Mouse (Mus musculus) hindbrain, postnatal 0 days (tissue): Measurements from ENCODE around the gene Nfkbie. TPM values are rescaled to one million over a fixed set of nuclear protein-coding genes. Genes with fewer than 3 reads are reported as not detected.
A peak's percentile ranks its signal among the peaks of the same experiment; 100 is the strongest.

Experiments used
- ATAC-seq: fragments of 200-750 bp; cut with Nextera tagmentation; 2 replicates; pipeline ENCODE4 v1.8.0; 2017; ENCODE audit warnings: mild to moderate bottlenecking, moderate TSS enrichment, moderate library complexity
- DNase-seq: peaks from one replicate; pipeline ENCODE4 v3.0.0-alpha.2; 2015; ENCODE audit warnings: low spot score
- H3K27ac ChIP-seq: fragments of 300-500 bp; sonication (generic); 2 replicates; pipeline ENCODE4 v1.5.1; 2014; ENCODE audit warnings: mild to moderate bottlenecking
- H3K27me3 ChIP-seq: fragments of 300-500 bp; sonication (generic); 2 replicates; pipeline ENCODE4 v1.6.1; 2014; ENCODE audit warnings: low read length, mixed read lengths; ENCODE audit not compliant: insufficient read depth
- H3K36me3 ChIP-seq: fragments of 300-500 bp; sonication (generic); 2 replicates; pipeline ENCODE4 v1.6.1; 2014; ENCODE audit warnings: low read length, mixed read lengths; ENCODE audit not compliant: insufficient read depth
- H3K4me1 ChIP-seq: fragments of 300-500 bp; sonication (generic); 2 replicates; pipeline ENCODE4 v1.6.1; 2014; ENCODE audit warnings: antibody characterized with exemption, low read length, mixed read lengths; ENCODE audit not compliant: insufficient read depth
- H3K4me2 ChIP-seq: fragments of 300-500 bp; sonication (generic); 2 replicates; pipeline ENCODE4 v1.6.1; 2014; ENCODE audit warnings: low read depth, mild to moderate bottlenecking, low read length, moderate library complexity, mixed read lengths
- H3K4me3 ChIP-seq: fragments of 300-500 bp; sonication (generic); 2 replicates; pipeline ENCODE4 v1.5.1; 2014; ENCODE audit warnings: low read length
- H3K9ac ChIP-seq: fragments of 300-500 bp; sonication (generic); replicated peaks from 2 replicates; pipeline ENCODE4 v1.6.1; 2014; ENCODE audit warnings: mild to moderate bottlenecking, low read length, moderate library complexity, mixed read lengths
- H3K9me3 ChIP-seq: fragments of 300-500 bp; sonication (generic); 2 replicates; pipeline ENCODE4 v1.6.1; 2016; ENCODE audit warnings: low read length, mixed read lengths
- CTCF ChIP-seq: IDR thresholded peaks from 2 replicates; pipeline ENCODE4 v1.5.1; 2016; ENCODE audit warnings: antibody characterized with exemption, control low read depth, low read depth
- WGBS: fragments of 180-500 bp; shearing (Covaris S2); extraction: QIAGEN DNeasy Blood & Tissue Kit; methylation state at CpG from one replicate; pipeline ENCODE4 v1.1.7; 2014; 5-methylcytosine and 5-hydroxymethylcytosine counted together
- polyA plus RNA-seq: library from polyadenylated mRNA; unstranded; fragments of >200 nt; fragmentation: Nextera tagmentation; extraction: Ambion mirVana; gene quantifications from 2 replicates; pipeline ENCODE4 v1.2.1, GENCODE M21; 2015
- total RNA-seq: library from RNA; depleted of rRNA; stranded (reverse); fragments of >200 nt; gene quantifications from 2 replicates; pipeline ENCODE4 v1.2.3, GENCODE M21; 2014

The Nfkbie gene
- total and polyA plus RNA-seq, 2 experiments from 2014 or later, result 5.2 to 7.7 TPM

DNA sequence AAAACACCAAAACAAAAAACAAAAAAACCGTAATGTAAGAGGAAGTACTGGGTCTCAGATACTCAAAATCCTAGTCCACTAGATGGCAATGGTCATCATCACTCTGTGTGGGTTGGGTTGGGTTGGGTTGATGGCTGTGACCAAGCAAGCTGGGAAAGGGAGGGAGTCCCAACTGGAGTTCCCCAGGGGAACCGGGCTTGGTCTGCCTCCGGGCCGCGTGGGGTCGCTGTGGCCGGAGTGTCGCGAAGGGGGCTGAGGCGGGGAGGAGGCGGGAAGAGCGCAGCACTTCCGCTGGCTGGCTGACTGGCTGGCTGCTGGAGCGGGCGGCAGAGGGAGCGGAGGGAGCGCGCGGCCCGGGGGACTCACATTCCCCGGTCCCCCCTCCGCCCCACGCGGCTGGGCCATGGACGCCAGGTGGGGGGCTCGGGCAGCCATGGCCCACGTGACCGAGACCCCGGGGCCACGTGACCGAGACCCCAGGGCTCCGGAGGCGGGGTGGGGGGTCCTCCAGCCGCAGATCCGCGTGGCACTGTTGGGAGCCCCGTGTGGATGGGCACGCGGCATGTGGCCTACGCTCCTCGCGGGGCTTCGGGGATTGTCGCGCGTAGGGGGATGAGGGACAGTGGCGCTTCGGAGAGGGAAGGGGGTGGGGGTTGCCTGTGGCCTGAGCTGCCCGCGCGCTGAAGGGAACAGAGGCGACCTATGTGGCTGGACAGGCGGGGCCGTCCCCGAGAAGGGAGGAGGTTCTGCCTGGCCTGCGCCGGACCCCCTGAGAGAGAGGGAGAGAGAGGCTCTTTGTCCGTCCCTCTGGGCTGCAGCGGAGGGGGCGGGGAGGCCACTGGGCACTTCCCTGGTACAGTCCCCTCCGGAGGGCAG is 8.4 kb downstream of the Nfkbie start, which contains the start of gene Slc35b2:
TSS of gene Slc35b2 (plus strand) at position 220 of the 876 bp plus-strand sequence.
- peak; percentile 97 for DNase-seq
- WGBS, result under 1% methylated on average over 48 of the region's 61 CpGs

DNA sequence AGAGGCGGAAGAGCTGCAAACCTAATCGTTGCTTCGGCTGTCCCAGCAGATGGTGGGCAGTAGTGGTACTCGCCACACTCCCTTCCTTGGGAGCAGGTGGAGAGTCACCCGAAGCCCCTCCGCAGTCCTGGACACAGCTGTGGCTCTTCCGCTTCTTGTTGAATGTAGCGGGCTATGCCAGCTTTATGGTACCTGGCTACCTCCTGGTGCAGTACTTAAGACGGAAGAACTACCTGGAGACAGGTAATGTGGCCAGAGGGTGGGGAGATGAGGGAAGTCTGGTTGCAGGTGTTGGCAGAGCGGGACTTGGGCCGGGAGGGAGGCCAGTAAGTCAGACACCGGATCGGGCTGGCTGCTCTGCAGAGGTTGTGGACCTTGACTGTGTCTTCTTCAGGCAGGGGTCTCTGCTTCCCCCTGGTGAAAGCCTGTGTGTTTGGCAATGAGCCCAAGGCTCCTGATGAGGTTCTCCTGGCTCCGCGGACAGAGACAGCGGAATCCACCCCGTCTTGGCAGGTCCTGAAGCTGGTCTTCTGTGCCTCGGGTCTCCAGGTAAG is 9.1 kb downstream of the Nfkbie start:
- ATAC-seq (peak; percentile 1; the same call in 1 of the 2 replicates), DNase-seq (no peak)
- H3K4me1 ChIP-seq, result peaks cover 9% of the 10 kb centered on the region; the same call in 1 of the 2 replicates
- no peaks in the 10 kb centered on the region for H3K27me3 ChIP-seq
- TF ChIP-seq CTCF, result no peak; the same call in 1 of the 2 replicates
- peaks cover 39% of the 10 kb centered on the region for H3K36me3 ChIP-seq
- peak overlapping the region; percentile 94 for H3K27ac ChIP-seq
- H3K9ac ChIP-seq, result peak overlapping the region; percentile 93
- no peaks in the 10 kb centered on the region for H3K9me3 ChIP-seq
- peak overlapping the region; percentile 79 for H3K4me3 ChIP-seq
- WGBS, result 6% methylated on average over 18 of the region's 18 CpGs
- peak overlapping the region; percentile 80 for H3K4me2 ChIP-seq

More for the DNA sequence above, 8.4 kb downstream of the Nfkbie start, which contains the start of gene Slc35b2:
- H3K9ac ChIP-seq, result peak within 1 kb of the TSS; percentile 93
- H3K27me3 ChIP-seq, result no peaks in the 10 kb centered on the region
- no peaks in the 10 kb centered on the region for H3K9me3 ChIP-seq
- H3K27ac ChIP-seq, result peak within 1 kb of the TSS; percentile 94
- peak; percentile 89 for TF ChIP-seq CTCF
- H3K4me3 ChIP-seq, result peak within 1 kb of the TSS; percentile 79
- peaks cover 9% of the 10 kb centered on the region; the same call in 1 of the 2 replicates for H3K4me1 ChIP-seq
- H3K4me2 ChIP-seq, result peak within 1 kb of the TSS; percentile 80
- ATAC-seq, result peak; percentile 89
- H3K36me3 ChIP-seq, result peaks cover 31% of the 10 kb centered on the region

DNA sequence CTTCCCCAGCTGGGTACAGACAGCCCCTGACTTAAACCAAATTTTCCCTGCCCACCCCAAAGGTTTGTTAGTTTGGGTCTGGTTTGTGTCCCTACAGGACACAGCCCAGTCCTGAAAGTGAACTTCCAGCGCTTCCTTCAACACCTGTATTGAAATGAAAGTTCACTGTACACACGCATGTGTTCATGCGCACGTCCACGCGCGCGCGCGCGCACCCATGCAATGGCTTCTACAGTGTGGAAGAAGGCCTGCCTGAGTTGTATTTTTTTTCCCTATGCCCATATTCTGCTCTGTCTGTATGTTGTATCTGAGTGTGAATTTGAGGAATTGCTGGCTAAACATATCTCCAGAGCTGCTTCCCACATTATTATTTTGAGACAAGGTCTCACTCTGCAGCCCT is 9.6 kb downstream of the Nfkbie start:
- WGBS, result 95% methylated on average over 11 of the region's 11 CpGs
- DNase-seq, result no peak
- no peaks in the 10 kb centered on the region for H3K27me3 ChIP-seq

DNA sequence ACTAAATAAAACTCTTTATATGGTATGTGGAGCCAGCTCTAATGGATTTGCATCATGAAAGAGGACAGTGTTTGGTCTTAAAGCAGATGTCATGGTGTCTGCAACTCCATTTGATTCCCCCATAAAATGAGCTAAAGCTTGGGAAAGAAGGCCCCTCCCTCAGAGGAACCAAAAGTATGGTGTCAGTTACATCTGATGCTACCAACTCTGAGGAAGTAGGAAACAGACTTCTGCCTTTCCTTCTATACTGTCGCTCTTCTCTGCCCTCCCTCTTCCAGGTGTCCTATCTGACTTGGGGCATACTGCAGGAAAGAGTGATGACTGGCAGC is 10.5 kb downstream of the Nfkbie start:
- no peak overlapping the region for H3K4me3 ChIP-seq
- H3K27ac ChIP-seq, result no peak overlapping the region
- peaks cover 52% of the 10 kb centered on the region for H3K36me3 ChIP-seq
- H3K9me3 ChIP-seq, result no peaks in the 10 kb centered on the region
- 76% methylated on average over 1 of the region's 1 CpGs for WGBS
- H3K9ac ChIP-seq, result no peak overlapping the region
- DNase-seq (no peak), ATAC-seq (no peak)
- TF ChIP-seq CTCF, result no peak
- H3K4me1 ChIP-seq, result peaks cover 9% of the 10 kb centered on the region; the same call in 1 of the 2 replicates
- no peaks in the 10 kb centered on the region for H3K27me3 ChIP-seq
- no peak overlapping the region for H3K4me2 ChIP-seq

More for the DNA sequence above, 9.6 kb downstream of the Nfkbie start:
- Histone ChIP-seq H3K27ac (peak overlapping the region; percentile 94), H3K36me3 (peaks cover 44% of the 10 kb centered on the region), H3K4me3 (peak overlapping the region; percentile 79), H3K9me3 (no peaks in the 10 kb centered on the region), H3K4me2 (peak overlapping the region; percentile 80), H3K4me1 (peaks cover 9% of the 10 kb centered on the region; the same call in 1 of the 2 replicates), H3K9ac (peak overlapping the region; percentile 93; the same call in 1 of the 2 replicates)
- no peak for ATAC-seq
- TF ChIP-seq CTCF, result no peak

DNA sequence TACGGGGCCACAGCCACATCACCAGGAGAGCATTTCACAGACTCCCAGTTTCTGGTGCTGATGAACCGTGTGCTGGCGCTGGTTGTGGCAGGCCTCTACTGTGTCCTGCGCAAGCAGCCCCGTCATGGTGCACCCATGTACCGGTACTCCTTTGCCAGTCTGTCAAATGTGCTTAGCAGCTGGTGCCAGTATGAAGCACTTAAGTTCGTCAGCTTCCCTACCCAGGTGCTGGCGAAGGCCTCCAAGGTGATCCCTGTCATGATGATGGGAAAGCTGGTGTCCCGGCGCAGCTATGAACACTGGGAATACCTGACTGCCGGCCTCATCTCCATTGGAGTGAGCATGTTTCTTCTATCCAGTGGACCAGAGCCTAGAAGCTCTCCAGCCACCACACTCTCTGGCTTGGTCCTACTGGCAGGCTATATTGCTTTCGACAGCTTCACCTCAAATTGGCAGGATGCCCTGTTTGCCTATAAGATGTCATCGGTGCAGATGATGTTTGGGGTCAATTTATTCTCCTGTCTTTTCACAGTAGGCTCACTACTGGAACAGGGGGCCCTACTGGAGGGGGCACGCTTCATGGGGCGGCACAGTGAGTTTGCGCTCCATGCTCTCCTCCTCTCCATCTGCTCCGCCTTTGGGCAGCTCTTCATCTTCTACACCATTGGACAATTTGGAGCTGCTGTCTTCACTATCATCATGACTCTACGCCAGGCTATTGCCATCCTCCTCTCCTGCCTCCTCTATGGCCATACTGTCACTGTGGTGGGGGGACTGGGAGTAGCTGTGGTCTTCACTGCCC is 11.1 kb downstream of the Nfkbie start:
- Histone ChIP-seq H3K36me3 (peaks cover 58% of the 10 kb centered on the region), H3K9ac (no peak overlapping the region), H3K27me3 (no peaks in the 10 kb centered on the region), H3K9me3 (no peaks in the 10 kb centered on the region), H3K4me1 (peaks cover 9% of the 10 kb centered on the region; the same call in 1 of the 2 replicates), H3K4me2 (no peak overlapping the region), H3K4me3 (no peak overlapping the region), H3K27ac (peak overlapping the region; percentile 22; the same call in 1 of the 2 replicates)
- WGBS, result 61% methylated on average over 18 of the region's 18 CpGs
- no peak for ATAC-seq
- DNase-seq, result no peak
- TF ChIP-seq CTCF, result no peak

DNA sequence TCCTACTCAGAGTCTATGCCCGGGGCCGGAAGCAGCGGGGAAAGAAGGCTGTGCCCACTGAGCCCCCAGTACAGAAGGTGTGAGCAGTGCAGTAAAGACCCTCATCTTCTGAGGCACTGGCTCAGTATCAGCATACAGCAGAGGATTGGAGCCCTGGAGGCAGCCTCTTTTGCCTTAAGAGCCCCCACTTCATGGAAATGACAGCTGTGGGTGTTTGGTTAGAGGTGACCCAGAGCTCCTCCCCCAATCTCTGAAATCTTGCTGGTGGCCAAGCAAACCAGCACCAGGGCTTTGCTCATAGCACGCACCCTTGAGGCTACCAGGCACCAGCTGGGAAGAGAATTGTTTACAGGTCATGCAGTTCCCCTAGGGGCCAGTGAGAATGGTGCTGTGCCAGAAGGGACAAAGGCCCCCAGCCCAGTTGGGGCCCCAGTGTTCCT is 11.7 kb downstream of the Nfkbie start:
- Histone ChIP-seq H3K4me1 (peaks cover 9% of the 10 kb centered on the region; the same call in 1 of the 2 replicates), H3K9me3 (no peaks in the 10 kb centered on the region), H3K4me2 (no peak overlapping the region), H3K9ac (no peak overlapping the region), H3K4me3 (no peak overlapping the region), H3K27me3 (no peaks in the 10 kb centered on the region), H3K27ac (peak overlapping the region; percentile 22; the same call in 1 of the 2 replicates), H3K36me3 (peaks cover 58% of the 10 kb centered on the region)
- ATAC-seq (no peak), DNase-seq (no peak)
- TF ChIP-seq CTCF, result no peak
- 19% methylated on average over 4 of the region's 4 CpGs for WGBS
